Mouse (Mus musculus): Measurements from ENCODE around the gene Foxl1.
A peak's percentile ranks its signal among the peaks of the same experiment; 100 is the strongest.

Foxl1 gene

GRCm38 (mm10) chr8:121127756-121128375 is at the start of gene Foxl1:
TSS of gene Foxl1 (plus strand) at chr8:121127940.
- DNase-seq (ENCODE audit: low spot score) = no peak

- DNase-seq (ENCODE audit: low spot score) = no peak
These were observed 49.0 kb upstream of the Foxl1 start for GRCm38 (mm10) chr8:121078721-121079120.

DNA sequence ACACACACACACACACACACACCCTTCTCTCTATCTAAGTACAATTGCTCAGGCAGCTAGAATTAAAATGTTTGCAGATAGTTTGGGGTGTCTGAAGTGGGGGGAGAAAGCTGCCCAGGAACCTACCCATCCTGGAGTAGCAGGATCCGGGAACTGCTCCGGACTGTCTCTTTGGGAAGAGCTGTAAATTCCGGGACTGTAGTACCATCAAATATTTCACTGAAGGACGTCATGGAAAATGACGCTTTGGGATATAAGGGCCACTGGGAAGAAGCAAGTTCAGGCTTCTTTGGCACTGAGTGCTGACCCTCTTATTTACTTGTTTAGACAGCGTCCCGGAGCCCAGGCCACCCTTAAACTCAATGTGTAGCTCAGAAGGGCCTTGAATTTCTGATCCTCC is 48.5 kb upstream of the Foxl1 start:
- DNase-seq (ENCODE audit: low spot score) = no peak

- no peak for DNase-seq (ENCODE audit: low spot score)
These were observed 47.8 kb upstream of the Foxl1 start for GRCm38 (mm10) chr8:121079944-121080343.

GRCm38 (mm10) chr8:121080361-121081090 is 47.2 kb upstream of the Foxl1 start:
- DNase-seq (ENCODE audit: low spot score) = no peak

- no peak for DNase-seq (ENCODE audit: low spot score)
These were observed 46.3 kb upstream of the Foxl1 start for GRCm38 (mm10) chr8:121081398-121081797.

DNA sequence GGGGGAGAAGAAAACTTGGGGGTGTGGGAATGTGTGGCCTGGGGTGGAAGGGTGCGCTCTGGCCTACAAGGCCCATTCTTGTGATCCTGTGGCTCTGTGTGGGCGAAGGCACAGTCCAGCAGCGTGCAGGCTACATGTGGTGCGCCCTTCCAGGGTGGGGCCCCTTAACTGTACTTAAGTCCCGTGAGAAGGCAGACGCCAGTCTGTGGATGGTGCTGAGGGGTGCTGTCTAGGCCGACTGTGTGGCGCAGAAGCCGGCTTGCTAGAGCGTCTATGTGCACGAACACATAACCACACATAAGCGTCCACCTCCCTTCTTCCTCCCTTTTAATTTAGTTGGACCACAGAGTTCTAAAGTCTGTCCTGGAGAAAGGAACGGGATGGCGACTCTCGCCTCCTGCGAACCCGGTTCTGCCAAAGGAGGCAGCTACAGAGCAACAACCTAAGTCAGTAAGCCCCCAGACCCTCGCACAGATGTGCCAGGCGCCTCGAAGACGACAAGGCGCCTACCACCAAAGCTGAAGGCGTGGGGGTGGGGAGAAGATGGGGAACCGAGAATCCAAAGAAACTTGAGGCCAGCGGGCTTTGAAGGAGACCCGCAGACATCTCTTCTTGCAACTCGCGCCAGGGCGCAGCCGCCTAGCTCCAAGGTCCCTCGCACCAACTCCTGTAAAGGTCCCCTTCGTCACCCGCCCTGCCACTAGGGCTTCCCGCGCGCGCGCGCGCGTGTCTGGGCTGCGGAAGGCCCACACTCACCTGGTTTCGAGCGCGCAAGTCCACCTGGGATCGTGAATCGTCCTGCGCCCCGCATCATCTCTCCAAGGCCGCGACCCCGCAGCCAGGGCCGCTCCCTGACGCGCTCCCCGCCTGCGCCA is 45.3 kb upstream of the Foxl1 start:
- no peak for DNase-seq (ENCODE audit: low spot score)

- peak; percentile 70 for DNase-seq (ENCODE audit: low spot score)
These were observed 44.4 kb upstream of the Foxl1 start for GRCm38 (mm10) chr8:121083093-121083935.

- no peak for DNase-seq (ENCODE audit: low spot score)
These were observed 43.9 kb upstream of the Foxl1 start for GRCm38 (mm10) chr8:121083936-121084209.

DNA sequence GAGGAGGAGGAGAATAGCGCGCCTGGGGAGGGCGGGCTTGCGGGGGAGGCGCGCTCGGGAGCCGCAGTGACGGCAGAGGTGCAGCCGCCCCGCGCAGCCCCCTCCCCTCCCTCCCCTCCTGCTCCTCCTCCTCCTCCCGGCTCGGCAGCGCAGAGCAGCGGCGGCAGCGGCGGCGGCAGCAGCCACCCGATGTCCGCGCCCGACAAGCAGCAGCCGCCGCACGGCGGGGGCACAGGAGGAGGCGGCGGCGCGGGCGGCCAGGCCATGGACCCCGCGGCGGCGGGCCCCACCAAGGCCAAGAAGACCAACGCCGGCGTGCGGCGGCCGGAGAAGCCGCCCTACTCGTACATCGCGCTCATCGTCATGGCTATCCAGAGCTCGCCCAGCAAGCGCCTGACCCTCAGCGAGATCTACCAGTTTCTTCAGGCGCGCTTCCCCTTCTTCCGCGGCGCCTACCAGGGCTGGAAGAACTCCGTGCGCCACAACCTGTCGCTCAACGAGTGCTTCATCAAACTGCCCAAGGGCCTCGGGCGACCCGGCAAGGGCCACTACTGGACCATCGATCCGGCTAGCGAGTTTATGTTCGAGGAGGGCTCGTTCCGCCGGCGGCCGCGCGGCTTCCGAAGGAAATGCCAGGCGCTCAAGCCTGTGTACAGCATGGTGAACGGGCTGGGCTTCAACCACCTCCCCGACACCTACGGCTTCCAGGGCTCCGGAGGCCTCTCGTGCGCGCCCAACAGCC is 43.4 kb upstream of the Foxl1 start, which contains the start of gene Foxf1:
Gene Foxf1 (plus strand): TSS at position 177 of the 742 bp plus-strand sequence.
- no peak for DNase-seq (ENCODE audit: low spot score)

GRCm38 (mm10) chr8:121085011-121085410 is 42.7 kb upstream of the Foxl1 start:
- no peak for DNase-seq (ENCODE audit: low spot score)

GRCm38 (mm10) chr8:121085561-121085960 is 42.2 kb upstream of the Foxl1 start:
- DNase-seq (ENCODE audit: low spot score) = no peak

- DNase-seq (ENCODE audit: low spot score) = no peak
These were observed 41.5 kb upstream of the Foxl1 start for GRCm38 (mm10) chr8:121086004-121086900.

DNA sequence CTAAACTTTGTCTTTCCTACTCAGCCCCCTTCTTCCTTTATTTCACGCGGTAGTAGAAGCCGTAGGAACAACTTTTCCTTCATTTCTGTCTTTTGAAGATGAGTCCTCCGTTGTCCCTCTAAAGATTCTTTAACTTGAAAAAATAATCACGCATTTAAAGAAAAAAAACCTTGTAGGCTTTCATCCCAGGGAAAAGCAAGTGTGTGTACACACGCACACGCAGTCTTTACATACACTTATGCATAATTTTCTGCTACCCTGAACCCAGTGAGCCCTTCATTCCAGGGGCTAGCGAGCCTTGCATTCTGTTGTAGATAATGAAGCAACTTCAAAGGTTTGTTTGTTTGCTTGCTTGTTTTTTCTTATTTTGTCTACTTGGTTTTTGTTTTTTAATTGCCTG is 39.5 kb upstream of the Foxl1 start:
- no peak for DNase-seq (ENCODE audit: low spot score)

GRCm38 (mm10) chr8:121088871-121089630 is 38.7 kb upstream of the Foxl1 start:
- no peak for DNase-seq (ENCODE audit: low spot score)

DNA sequence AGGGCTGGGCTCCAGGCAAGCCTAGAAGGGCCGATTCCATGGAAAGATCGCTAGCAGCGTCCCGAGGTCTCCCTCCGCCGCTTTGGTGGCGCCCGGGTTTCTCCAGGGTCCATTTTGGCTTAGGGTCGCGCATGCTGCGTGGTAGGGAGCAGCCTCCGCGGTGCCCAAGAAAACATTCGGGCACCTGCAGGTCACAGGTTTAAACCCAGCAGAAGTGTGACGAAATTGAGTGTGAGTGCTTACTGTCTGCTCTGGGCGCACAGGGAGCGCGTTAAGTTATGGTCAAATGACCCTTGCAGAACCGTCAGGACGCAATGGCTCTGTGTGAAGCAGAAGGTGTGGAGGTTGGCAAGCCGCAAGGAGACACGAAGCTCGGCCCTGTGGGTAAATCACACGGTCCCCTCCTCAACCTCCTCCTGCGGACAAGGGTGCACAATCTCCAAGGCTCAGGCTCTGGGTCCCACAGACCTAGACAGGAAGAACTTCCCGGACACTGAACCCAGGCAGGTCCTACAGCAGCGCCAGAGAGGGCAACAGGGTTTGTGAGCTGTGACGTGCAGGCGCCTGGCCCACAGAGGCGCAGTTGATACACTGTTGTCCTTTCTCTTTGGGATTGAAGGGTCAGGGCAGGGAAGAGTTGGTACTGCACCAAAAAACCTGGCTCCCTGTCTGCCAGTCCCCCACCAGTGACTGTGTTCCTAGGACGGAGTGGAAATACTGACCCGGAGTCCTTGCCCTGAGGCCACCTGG is 37.9 kb upstream of the Foxl1 start:
- DNase-seq (ENCODE audit: low spot score) = no peak

- no peak for DNase-seq (ENCODE audit: low spot score)
These were observed 37.0 kb upstream of the Foxl1 start for GRCm38 (mm10) chr8:121090716-121091115.

DNA sequence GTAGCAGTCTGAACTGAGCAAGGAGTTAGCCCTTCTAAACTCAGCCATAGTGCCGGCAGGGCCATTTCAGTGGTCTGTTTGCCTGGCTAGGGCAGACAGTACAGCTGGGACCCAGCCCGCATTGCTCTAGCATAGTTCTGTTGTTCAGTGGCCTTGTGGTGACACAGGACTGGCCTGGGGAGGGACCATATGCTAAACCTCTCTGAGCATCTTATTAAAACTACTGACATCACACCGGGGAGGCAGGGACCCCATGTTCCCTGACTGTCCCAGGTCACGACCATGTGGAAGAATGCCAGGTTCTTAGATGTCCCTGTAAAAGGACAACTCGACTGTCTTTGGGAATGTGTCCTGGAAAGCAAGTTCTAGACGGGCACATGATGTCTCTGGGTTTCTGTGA is 35.6 kb upstream of the Foxl1 start:
- no peak for DNase-seq (ENCODE audit: low spot score)

- DNase-seq (ENCODE audit: low spot score) = peak; percentile 89
These were observed 35.1 kb upstream of the Foxl1 start for GRCm38 (mm10) chr8:121092627-121093026.
